Mouse (Mus musculus): ENCODE data around the gene Gpa33.

Gene Gpa33

DNA sequence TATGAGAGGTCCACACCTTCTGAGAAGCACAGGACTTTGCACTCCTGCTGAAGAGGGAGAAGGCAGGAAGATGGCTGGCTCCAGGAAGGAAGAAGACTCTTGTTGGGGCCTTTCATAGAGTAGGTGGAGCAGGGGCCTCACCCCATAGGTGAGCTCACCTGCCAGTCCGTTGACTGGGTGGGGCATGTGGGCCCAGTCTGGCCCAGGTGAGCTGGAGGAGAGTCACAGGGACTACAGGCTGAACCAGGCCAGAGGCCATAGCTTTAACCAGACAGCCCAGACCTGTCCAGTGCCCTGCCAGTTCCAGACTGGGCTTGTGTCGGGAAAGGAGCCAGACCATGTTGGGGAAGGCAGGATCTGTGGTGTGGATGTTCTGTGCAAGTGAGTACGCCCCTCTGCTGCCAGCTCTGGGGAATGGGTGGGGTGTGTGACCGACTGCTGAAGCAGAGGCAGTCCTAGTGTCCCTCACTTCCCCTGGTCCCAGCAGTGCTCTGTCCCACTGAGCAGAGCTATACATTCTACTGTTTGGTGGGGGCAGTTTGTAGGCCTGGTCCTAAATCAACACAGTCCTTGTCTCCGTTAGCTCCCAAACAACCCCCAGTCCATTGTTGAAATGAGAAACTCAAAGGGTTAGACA is at the start of gene Gpa33:
Gpa33 (plus strand) TSS at position 15 of the 637 bp plus-strand sequence.
- DNase-seq = no peak

DNA sequence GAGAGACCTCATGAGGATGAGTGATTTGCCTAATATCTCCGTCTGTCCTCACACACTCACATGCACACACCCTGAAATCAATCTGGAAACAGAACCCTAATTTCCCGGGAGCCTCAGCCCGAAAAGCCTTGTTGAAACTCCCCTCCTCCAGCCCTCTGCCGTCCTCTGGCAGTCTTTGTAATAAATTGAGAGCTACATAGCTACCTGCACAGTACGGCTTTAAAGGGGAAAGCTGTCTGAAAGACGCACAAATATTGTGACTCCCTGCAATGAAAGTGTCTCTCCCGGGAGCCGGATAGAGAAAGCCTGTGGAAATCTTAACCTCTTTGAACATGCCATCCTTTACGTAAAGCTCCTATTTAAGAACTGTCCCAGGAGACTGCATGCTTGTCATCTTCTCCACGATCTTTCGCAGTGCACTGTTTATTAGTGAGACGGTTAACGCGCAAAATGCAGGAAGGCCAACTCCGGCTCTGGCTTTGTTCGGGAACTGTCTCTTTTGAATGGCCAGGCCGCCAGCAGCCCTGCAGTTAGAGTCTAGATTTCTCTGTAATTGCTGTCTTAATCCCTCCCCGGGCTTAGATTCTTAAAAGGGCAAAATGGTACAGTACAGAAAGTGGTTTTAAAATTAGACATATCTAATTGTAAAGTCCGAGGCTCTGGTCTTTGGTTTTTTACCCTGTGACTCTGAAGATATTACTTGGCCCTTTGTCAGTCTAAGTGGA is 41.4 kb upstream of the Gpa33 start:
- DNase-seq = no peak

DNA sequence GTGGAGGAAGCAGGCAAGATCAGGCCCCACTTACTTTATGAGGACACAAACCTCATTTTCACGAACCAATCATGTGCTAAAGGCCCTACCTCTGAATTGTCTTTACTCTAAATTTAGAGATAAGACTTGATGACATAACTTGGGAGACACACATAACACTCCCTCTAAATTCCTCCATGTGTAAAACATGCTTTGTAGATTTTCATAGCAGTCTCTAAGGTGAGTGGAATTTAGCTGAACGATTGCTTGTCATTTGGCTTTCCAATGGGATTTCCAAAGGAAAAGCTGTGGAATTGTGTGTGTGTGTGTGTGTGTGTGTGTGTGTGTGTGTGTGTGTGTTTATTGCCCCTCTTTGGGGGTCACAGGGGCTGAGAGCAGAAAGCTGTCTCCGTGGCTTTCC is 40.7 kb upstream of the Gpa33 start:
- no peak for DNase-seq

GRCm38 (mm10) chr1:166089739-166090138 is 40.3 kb upstream of the Gpa33 start:
- no peak for DNase-seq

- no peak for DNase-seq
Measured at GRCm38 (mm10) chr1:166090306-166090705, 39.7 kb upstream of the Gpa33 start.

DNA sequence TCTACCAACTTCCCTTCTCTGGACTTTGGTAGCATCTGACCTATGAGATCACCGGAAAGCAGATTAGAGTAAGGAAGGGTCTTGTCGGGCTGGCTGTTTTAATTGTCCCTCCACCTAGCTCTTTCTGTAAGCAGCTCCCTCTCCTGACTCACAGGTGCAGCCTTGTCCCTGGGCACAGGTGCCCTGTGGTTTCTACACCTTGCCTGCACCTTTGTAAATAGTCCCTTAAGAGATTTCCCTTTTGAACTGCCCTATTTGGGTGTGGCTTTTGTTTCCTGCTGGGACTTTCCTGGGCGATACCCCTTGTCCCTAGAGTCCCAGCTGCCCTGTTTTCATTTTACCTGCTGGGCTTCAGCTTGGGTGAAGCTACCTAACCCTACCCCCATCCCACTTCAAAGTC is 35.6 kb upstream of the Gpa33 start:
- DNase-seq = no peak

DNA sequence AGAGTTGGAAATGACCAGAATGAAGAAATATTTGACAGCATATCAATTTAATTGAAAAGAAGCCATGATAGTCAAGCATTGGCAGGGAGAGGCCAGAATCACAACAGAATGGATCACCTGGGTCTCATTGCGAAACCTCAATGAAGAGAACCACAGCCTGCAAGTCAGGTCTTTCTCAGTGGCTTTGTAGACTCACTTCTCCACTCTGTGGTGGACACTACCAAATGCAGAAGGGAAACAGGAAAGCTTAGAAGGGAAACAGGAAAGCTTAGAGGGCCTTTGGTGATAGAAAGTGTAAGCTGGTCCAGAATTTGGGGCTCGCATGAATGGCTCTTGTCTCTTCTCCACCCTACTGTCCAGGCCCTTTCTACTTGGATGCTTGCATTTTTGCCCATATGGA is 31.9 kb upstream of the Gpa33 start:
- no peak for DNase-seq

DNA sequence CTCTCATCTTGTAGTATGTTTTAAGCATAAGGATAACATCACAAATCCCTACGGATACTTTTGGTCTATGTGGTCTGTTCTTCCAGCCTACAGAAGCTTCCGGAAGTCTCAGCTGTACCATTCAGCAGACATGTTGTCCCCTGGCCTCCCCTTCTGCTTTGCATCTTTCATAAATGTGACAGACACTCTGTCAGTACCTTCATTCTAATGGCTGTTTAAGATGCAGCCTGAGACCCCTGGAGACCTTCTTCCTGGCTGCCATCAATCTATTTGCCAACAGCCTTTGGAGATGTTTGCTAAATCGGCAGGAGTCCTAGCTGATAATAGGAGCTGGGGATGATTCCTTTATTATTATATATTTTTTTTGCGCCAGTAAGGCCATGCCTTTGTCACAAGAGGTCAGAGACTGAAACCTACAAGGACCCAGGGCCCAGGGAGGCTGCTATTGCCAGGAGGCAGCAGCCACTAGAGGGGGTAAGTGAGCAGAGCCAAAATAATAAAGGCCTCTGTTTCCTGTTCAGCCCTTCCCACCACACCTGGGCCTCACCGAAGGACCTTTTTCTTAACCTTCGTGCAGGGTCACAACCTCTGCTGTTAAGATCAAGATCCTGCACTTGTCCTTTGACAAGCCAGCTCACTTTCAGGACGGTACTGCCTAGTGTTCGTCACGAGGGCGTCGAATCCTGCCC is 27.0 kb upstream of the Gpa33 start:
- peak; percentile 76 for DNase-seq

DNA sequence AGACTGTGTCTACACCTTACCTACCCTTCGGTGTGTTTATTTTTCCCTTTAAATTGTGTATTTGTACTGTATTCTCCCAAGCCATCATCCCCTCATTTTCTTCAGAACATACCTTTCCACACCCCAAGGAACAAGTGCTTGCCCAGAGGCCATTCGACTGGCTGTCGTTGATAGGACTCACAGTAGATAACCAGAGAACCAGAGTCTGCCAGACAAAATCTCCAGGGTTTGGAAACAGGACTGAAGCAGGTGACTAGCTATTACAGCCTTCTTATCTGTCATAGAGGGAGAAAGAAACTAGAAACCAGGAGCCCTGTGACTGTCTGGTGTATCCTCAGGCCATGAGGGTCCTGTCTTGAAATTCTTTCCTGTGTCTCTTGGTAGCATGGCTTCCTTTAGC is 25.2 kb upstream of the Gpa33 start:
- DNase-seq = no peak

DNA sequence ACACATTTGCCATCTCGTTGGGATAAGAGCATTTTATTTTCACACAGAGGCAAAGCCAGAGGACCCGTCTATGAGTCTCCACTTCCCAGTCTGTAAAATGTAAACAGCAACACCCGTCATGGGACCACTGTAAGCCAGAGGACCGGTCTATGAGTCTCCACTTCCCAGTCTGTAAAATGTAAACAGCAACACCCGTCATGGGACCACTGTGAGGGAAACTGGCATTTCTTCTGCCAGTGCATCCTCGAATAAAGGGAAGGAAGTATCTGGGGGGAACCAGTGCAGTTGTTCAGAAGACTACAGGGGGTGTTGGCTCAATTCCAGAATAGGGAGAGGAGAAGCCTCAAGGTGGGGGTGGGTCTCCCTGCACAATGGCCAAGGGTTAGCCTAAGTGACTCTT is 24.6 kb upstream of the Gpa33 start:
- DNase-seq = no peak

DNA sequence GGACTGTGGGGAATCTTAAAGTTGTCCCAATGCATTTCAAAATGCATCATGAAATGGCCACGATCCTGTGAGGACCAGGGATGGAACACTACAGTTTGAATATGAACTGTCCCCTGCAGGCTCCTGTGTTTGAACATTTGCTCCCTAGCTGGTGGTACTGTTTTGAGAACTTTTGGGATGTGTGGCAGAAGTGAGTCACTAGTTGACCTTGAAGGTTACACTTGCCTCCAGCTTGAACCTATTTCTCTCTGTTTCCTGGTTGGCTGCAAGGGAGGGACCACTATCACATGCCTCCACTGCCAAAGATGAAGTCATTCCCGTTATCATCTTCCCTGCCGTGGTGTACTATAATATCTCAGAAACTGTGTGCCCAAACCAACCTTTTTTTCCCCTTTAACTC is 15.1 kb upstream of the Gpa33 start:
- DNase-seq = no peak

DNA sequence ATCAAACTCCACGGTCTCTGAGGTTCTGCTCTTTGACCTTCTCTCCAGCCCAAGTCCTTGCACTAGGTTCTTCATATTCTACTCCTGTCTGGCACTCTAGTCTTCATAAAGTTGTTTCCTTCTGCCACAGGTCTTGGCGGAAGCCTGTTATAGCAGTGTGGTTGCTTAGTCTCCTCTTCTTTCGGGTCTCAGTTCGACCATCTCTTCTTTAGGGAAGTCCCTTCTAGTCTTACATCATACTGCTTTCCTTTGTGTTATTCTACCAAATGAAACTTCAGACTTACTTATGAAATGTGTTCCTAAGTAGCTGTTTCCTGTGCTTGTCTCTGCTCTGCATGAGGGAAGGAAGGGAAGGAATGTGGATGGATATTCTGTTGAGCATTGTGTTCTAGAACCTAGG is 14.3 kb upstream of the Gpa33 start:
- no peak for DNase-seq

DNA sequence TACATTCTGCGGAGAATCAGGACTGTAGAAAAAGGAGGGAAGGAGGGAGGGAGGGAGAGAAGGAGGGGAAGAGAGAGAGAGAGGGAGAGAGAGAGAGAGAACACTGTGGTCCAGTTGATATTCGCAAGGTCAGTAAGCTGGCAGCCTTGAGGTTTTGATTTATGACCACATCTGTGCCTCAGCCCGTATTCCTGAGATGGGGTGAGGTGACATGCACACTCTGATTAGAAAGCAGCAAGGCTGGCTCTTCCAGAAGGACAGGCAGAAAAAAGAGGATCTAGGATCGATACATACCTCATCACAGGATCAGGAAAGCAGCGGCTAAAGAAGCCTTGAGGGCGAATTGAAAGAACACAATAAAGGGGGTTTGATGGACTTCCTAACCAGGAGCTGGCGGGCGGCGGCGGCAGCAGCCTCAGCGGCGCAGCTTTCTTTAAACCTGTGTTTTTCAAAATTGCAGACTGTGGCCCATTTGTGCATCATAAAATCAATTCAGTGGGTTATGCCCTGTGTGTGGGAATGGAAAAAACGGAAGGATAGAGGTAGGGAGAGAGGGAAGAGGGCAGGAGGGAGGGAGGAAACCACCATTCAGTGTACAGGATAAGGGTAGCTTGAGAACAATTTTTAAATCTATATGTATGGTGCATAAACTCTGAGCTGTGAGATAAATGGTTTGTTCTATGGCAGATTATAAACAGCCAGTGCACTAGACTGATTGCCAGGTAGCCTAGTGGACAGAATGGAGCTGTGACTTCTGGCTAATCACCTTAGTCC is 12.0 kb upstream of the Gpa33 start:
- DNase-seq = no peak

GRCm38 (mm10) chr1:166122114-166122513 is 7.9 kb upstream of the Gpa33 start:
- no peak for DNase-seq

GRCm38 (mm10) chr1:166123045-166123444 is 7.0 kb upstream of the Gpa33 start:
- no peak for DNase-seq

GRCm38 (mm10) chr1:166123751-166124150 is 6.3 kb upstream of the Gpa33 start:
- no peak for DNase-seq

DNA sequence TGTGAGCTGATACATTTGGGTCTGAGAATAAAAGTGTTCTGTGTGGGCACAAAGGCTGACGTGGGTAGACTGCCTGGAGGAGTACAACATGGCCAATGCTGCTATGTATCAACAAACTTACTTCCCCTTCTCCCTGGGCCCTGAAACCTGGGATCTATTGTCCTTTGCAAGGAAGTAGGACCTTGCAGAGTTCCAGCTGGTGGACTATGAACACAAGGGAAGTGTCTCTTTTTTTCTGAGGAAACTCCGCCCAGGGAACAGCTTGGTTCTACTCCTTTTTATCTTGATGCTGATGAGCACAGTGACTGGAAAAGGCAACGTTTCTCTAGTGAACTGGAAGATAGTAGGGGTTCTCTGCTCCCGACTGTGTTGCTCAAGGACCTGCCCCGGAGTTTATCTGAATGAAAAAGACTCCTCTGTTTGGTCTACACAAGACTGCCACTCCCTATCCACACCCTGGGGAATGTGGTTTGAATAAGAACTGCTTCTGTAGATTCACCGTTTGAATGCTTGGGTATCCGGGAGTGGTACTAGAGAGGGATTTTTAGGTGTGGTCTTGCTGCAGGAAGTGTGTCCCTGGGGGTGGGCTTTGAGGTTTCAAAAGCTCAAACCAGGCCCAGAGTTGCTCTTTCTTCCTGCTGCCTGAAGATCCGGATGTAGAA is 5.0 kb upstream of the Gpa33 start:
- no peak for DNase-seq

GRCm38 (mm10) chr1:166126290-166126689 is 3.7 kb upstream of the Gpa33 start:
- DNase-seq = no peak

DNA sequence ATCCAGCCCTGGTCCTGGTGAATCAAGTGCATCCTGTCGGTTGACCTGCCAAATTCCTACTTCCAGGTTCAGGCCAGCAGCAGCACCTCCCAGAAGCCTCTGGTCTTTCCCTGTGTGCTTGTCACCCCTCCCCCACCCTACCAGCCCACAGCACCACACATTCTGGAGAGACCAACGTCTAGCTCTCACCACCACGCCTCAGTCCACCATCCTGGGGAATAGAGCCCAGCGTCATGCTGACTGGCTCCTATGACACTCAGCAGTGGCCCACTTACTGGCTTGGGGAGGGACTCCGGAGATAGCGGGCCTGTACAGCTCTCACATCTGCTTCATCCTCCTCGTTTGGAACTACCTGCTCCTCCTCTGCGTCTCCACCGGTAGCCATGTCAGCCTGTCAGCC is 3.2 kb upstream of the Gpa33 start:
- DNase-seq = no peak

- DNase-seq = no peak
Measured at GRCm38 (mm10) chr1:166127719-166128118, 2.3 kb upstream of the Gpa33 start, which contains the start of gene Dusp27. TSS of gene Dusp27 (minus strand) at chr1:166127922.

DNA sequence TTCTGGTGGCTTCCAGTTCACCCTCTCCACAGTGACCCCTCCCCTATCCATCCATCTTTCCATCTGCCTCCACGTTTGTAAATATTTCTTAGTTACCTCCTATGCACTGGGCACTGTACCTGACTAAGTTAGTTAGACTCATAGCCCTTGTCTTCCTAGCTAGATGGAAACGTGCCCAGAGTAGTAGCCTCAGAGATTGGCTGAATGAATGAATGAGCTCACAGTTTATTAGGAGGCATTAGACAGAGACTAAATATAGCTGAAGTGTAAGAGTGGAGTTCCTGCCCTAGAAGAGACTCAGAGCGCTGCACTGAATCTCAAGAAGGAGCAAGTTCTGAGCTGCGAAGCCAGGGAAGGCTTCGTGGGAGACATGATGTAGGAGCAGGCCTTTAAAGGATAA is 1.5 kb upstream of the Gpa33 start:
- DNase-seq = no peak

GRCm38 (mm10) chr1:166132367-166132766 is 2.3 kb downstream of the Gpa33 start:
- no peak for DNase-seq

Measured in thymus, postnatal 14 days (tissue).